ENCODE assay signal across 8 mouse cellular contexts in the genomic region with DNA sequence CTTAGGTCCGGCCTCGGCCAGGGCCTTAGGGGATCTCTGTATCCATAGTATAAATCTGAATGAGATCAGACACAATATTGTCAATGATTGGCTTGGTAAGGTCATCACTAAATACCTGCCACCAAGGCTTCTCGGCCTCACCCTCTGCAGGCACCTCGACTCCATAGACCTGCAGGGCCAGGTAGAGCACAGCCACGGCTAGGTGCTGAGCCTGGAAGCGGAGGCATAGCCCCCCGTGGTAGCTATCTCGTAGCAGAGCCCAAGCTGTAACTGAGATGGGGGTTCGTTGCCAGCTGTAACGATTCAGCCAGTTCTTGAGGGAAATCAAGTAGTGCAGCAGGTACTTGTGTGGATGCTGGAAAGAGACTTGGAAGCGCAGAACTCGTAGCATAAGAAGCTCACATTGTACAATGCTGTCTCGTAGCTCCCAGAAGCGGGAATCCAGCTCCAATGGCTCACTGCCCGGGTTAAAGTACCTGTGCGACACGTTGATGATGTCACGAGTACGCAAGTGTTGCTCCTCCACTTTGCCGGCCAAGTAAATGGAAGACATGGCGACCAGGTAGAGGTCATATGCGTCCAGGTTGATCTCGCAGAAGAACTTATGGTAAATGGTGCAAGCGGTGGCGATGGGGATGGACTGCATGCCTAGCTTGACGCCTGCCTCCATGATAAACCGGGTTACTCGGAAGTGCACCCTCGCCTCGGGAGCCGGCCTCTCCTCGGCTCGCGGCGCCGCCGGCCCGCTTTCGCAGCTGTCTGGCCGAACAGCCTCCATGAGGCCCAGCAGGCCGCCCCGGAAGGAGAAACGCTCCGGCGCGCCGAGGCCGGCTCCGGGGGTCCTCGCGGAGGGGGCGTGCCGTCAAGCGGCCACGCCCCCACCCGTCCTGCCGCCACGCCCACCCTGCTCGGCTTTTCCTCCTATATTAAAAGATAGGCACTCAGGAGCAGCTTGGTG. TPM values are rescaled to one million over a fixed set of nuclear protein-coding genes. Genes with fewer than 3 reads are reported as not detected.
DNase-seq lines count a peak whose midpoint lies in the region; ATAC-seq and TF ChIP-seq lines count a peak whose summit lies in the region.

A gene (minus strand): TSS at position 845 of the 958 bp plus-strand sequence.

- TF ChIP-seq CTCF in midbrain, postnatal 0 days (IDR thresholded peaks at IDR 0.05): no peak

- H3K27ac ChIP-seq in embryonic facial prominence, embryonic 13.5 days: peak within 1 kb of the TSS; percentile 51; the same call in 1 of the 2 replicates
- H3K27ac ChIP-seq in limb, embryonic 15.5 days: peak within 1 kb of the TSS; percentile 86
- peak within 1 kb of the TSS; percentile 80 for H3K27ac ChIP-seq in midbrain, postnatal 0 days (ENCODE audit: low read depth, low read length)

- peak within 1 kb of the TSS; percentile 70 for H3K4me2 ChIP-seq in embryonic facial prominence, embryonic 13.5 days
- peak within 1 kb of the TSS; percentile 71 for H3K4me2 ChIP-seq in limb, embryonic 15.5 days
- peak within 1 kb of the TSS; percentile 64 for H3K4me2 ChIP-seq in midbrain, postnatal 0 days (ENCODE audit: low read depth, low read length, poor library complexity, severe bottlenecking)

- WGBS in embryonic facial prominence, embryonic 13.5 days: 10% methylated on average over 58 of the region's 59 CpGs
- WGBS in limb, embryonic 15.5 days: 10% methylated on average over 56 of the region's 59 CpGs
- WGBS in midbrain, postnatal 0 days: 9% methylated on average over 58 of the region's 59 CpGs

- peaks cover 17% of the 10 kb centered on the region for H3K36me3 ChIP-seq in embryonic facial prominence, embryonic 13.5 days
- peaks cover 14% of the 10 kb centered on the region for H3K36me3 ChIP-seq in limb, embryonic 15.5 days
- H3K36me3 ChIP-seq in midbrain, postnatal 0 days (ENCODE audit: insufficient read depth, low read length): no peaks in the 10 kb centered on the region

- no peaks in the 10 kb centered on the region for H3K9me3 ChIP-seq in embryonic facial prominence, embryonic 13.5 days
- H3K9me3 ChIP-seq in limb, embryonic 15.5 days: no peaks in the 10 kb centered on the region
- H3K9me3 ChIP-seq in midbrain, postnatal 0 days (ENCODE audit: low read length): no peaks in the 10 kb centered on the region

- no peaks in the 10 kb centered on the region for H3K27me3 ChIP-seq in embryonic facial prominence, embryonic 13.5 days
- no peaks in the 10 kb centered on the region for H3K27me3 ChIP-seq in limb, embryonic 15.5 days
- H3K27me3 ChIP-seq in midbrain, postnatal 0 days (ENCODE audit: insufficient read depth, low read length): no peaks in the 10 kb centered on the region

- H3K9ac ChIP-seq in embryonic facial prominence, embryonic 13.5 days: peak within 1 kb of the TSS; percentile 87
- peak within 1 kb of the TSS; percentile 76 for H3K9ac ChIP-seq in limb, embryonic 15.5 days
- H3K9ac ChIP-seq in midbrain, postnatal 0 days (replicated peaks; ENCODE audit: low read length, poor library complexity, severe bottlenecking): peak within 1 kb of the TSS; percentile 74

- peaks cover 6% of the 10 kb centered on the region for H3K4me1 ChIP-seq in embryonic facial prominence, embryonic 13.5 days
- peaks cover 7% of the 10 kb centered on the region; the same call in 1 of the 2 replicates for H3K4me1 ChIP-seq in limb, embryonic 15.5 days
- H3K4me1 ChIP-seq in midbrain, postnatal 0 days (ENCODE audit: insufficient read depth, low read length): no peaks in the 10 kb centered on the region

- H3K4me3 ChIP-seq in embryonic facial prominence, embryonic 13.5 days: peak within 1 kb of the TSS; percentile 72
- peak within 1 kb of the TSS; percentile 71 for H3K4me3 ChIP-seq in limb, embryonic 15.5 days
- peak within 1 kb of the TSS; percentile 60 for H3K4me3 ChIP-seq in midbrain, postnatal 0 days (ENCODE audit: low read depth, low read length)

- peak; percentile 84 for ATAC-seq in embryonic facial prominence, embryonic 13.5 days (ENCODE audit: insufficient number of reproducible peaks, insufficient read depth, low FRiP score, low TSS enrichment, low read depth)
- ATAC-seq in limb, embryonic 15.5 days (ENCODE audit: insufficient number of reproducible peaks, low FRiP score, low TSS enrichment, low read depth): peak; percentile 77
- ATAC-seq in midbrain, postnatal 0 days (ENCODE audit: low FRiP score): peak; percentile 87

- DNase-seq in A20 (ENCODE audit: low read depth, low spot score): peak; percentile 90
- DNase-seq in adrenal gland, postnatal 36 days: peak; percentile 87 to 91
- DNase-seq in heart, adult 18-20 months: peak; percentile 79
- DNase-seq in kidney, adult 18-20 months: peak; percentile 79
- peak; percentile 77 for DNase-seq in midbrain, postnatal 0 days (ENCODE audit: low spot score)
- DNase-seq in spleen, postnatal 10 days (ENCODE audit: low spot score in 2 of 2): peak; percentile 59 to 81

RNA-seq across cellular contexts. Expression of the gene that starts here (rescaled TPM):
- 10 to 100 TPM; 43.4 to 69.7 TPM for total RNA-seq in adrenal gland, postnatal 36 days (2021)
- 46.4 and 48.1 TPM in 2 replicates for polyA plus RNA-seq in embryonic facial prominence, embryonic 13.5 days (2015; fragmentation: Nextera tagmentation; extraction: Ambion mirVana)
- total RNA-seq in heart, adult 18-20 months (2021): 10 to 100 TPM; 21.0 to 23.5 TPM
- 36.2 and 40.3 TPM in 2 replicates for polyA plus RNA-seq in limb, embryonic 15.5 days (2015; fragmentation: Nextera tagmentation; extraction: Ambion mirVana)
- 27.0 and 31.6 TPM in 2 replicates for total RNA-seq in midbrain, postnatal 0 days (2014; rRNA removed)
- 28.9 and 34.4 TPM in 2 replicates for polyA plus RNA-seq in midbrain, postnatal 0 days (2015; fragmentation: Nextera tagmentation; extraction: Ambion mirVana)

Comparison
In these comparisons a context has a peak if more than half of its experiments do, and no peak if none do; other contexts are left out.
1. Peak in every context shown above with its lines: DNase-seq, ATAC-seq, H3K4me3 ChIP-seq and H3K27ac ChIP-seq.